Mouse (Mus musculus) liver, embryonic 14.5 days (tissue): Measurements from ENCODE around the gene Aqp11. TPM values are rescaled to one million over a fixed set of nuclear protein-coding genes. Genes with fewer than 3 reads are reported as not detected.

Source experiments
- ATAC-seq: fragments of 200-750 bp; cut with Nextera tagmentation; 2 replicates; pipeline ENCODE4 v1.8.0; 2017; ENCODE audit warnings: moderate number of reproducible peaks, mild to moderate bottlenecking, moderate library complexity; ENCODE audit not compliant: insufficient read depth
- DNase-seq, 3 experiments: peaks; one replicate each; pipeline ENCODE4 v3.0.0-alpha.2; 2012 to 2013; ENCODE audit warnings: low read depth in 3 of 3, low spot score in 3 of 3
- H3K27ac ChIP-seq: fragments of 300-500 bp; sonication (generic); 2 replicates; pipeline ENCODE4 v1.5.1; 2014; ENCODE audit warnings: moderate library complexity, mild to moderate bottlenecking, control low read depth, inconsistent platforms
- H3K27me3 ChIP-seq: fragments of 300-500 bp; sonication (generic); 2 replicates; pipeline ENCODE4 v1.6.1; 2014; ENCODE audit warnings: mild to moderate bottlenecking, low read length, moderate library complexity; ENCODE audit not compliant: control insufficient read depth, insufficient read depth
- H3K36me3 ChIP-seq: fragments of 300-500 bp; sonication (generic); replicated peaks from 2 replicates; pipeline ENCODE4 v1.6.1; 2014; ENCODE audit warnings: low read depth; ENCODE audit not compliant: control insufficient read depth, insufficient read depth
- H3K4me1 ChIP-seq, 2 experiments: fragments of 200-500 bp in 1 of 2; fragments of 300-500 bp in 1 of 2; sonication (generic) in 1 of 2; replicated peaks; 2 replicates each; pipeline ENCODE4 v1.6.1; 2012 to 2014; ENCODE audit warnings: antibody characterized with exemption in 1 of 2, inconsistent platforms in 1 of 2, low read length in 1 of 2; ENCODE audit not compliant: control insufficient read depth in 2 of 2, insufficient read depth in 2 of 2
- H3K4me2 ChIP-seq: fragments of 300-500 bp; sonication (generic); 2 replicates; pipeline ENCODE4 v1.6.1; 2014; ENCODE audit warnings: low read depth, mild to moderate bottlenecking, control low read depth, moderate library complexity
- H3K4me3 ChIP-seq, 2 experiments: fragments of 200-500 bp in 1 of 2; fragments of 300-500 bp in 1 of 2; sonication (generic) in 1 of 2; 2 replicates each; pipeline ENCODE4 v1.5.1; 2012 to 2014; ENCODE audit warnings: low read depth in 2 of 2, low read length in 2 of 2, mild to moderate bottlenecking in 2 of 2, control low read depth in 1 of 2, inconsistent platforms in 1 of 2, moderate library complexity in 1 of 2; ENCODE audit not compliant: insufficient read depth in 1 of 2
- H3K9ac ChIP-seq: fragments of 300-500 bp; sonication (generic); replicated peaks from 2 replicates; pipeline ENCODE4 v1.6.1; 2014; ENCODE audit warnings: mild to moderate bottlenecking, control low read depth, moderate library complexity
- H3K9me3 ChIP-seq: fragments of 300-500 bp; sonication (generic); 2 replicates; pipeline ENCODE4 v1.6.1; 2016; ENCODE audit warnings: low read length, mixed read lengths; ENCODE audit not compliant: control insufficient read depth
- CTCF ChIP-seq: IDR thresholded peaks from 2 replicates; pipeline ENCODE4 v1.5.1; 2016; ENCODE audit warnings: antibody characterized with exemption, low read depth, control low read depth
- EP300 ChIP-seq: IDR thresholded peaks from 2 replicates; pipeline ENCODE4 v1.6.1; 2016; ENCODE audit warnings: antibody characterized with exemption, low read depth
- WGBS: fragments of 180-500 bp; shearing (Covaris S2); extraction: QIAGEN DNeasy Blood & Tissue Kit; methylation state at CpG from one replicate; pipeline ENCODE4 v1.1.7; 2014; ENCODE audit not compliant: insufficient replicate concordance; 5-methylcytosine and 5-hydroxymethylcytosine counted together
- polyA plus RNA-seq, 2 experiments: library from polyadenylated mRNA; depleted of rRNA in 1 of 2; stranded (reverse) in 1 of 2; unstranded in 1 of 2; fragments of >200 nt; fragmentation: Nextera tagmentation in 1 of 2; extraction: Ambion mirVana in 1 of 2; gene quantifications; 2 replicates each; pipeline versions ENCODE4 v1.2.1 to v1.2.3; 2012 to 2014

Gene Aqp11
- polyA plus RNA-seq, 2 experiments: 7.4 to 22.3 TPM

GRCm38 (mm10) chr7:97777191-97777590 is 39.1 kb upstream of the Aqp11 start:
- Histone ChIP-seq H3K9me3 (no peaks in the 10 kb centered on the region), H3K4me2 (no peak overlapping the region), H3K9ac (no peak overlapping the region), H3K4me1 (no peaks in the 10 kb centered on the region), H3K36me3 (no peaks in the 10 kb centered on the region), H3K27ac (no peak overlapping the region), H3K27me3 (no peaks in the 10 kb centered on the region), H3K4me3 (no peak overlapping the region)
- TF ChIP-seq EP300 (no peak), CTCF (no peak)
- 70% methylated on average over 4 of the region's 4 CpGs for WGBS
- ATAC-seq (no peak), DNase-seq (no peak)

- no peak for ATAC-seq
- Histone ChIP-seq H3K36me3 (no peaks in the 10 kb centered on the region), H3K27ac (no peak overlapping the region), H3K27me3 (no peaks in the 10 kb centered on the region), H3K9me3 (no peaks in the 10 kb centered on the region), H3K4me3 (no peak overlapping the region), H3K4me1 (no peaks in the 10 kb centered on the region), H3K4me2 (no peak overlapping the region), H3K9ac (no peak overlapping the region)
- 31% methylated on average over 2 of the region's 2 CpGs for WGBS
- DNase-seq: no peak
- TF ChIP-seq EP300 (no peak), CTCF (no peak)
Measured at GRCm38 (mm10) chr7:97775923-97776322, 37.8 kb upstream of the Aqp11 start.

GRCm38 (mm10) chr7:97775380-97775779 is 37.3 kb upstream of the Aqp11 start:
- Histone ChIP-seq H3K36me3 (no peaks in the 10 kb centered on the region), H3K4me3 (no peak overlapping the region), H3K4me2 (no peak overlapping the region), H3K27ac (no peak overlapping the region), H3K9ac (no peak overlapping the region), H3K27me3 (no peaks in the 10 kb centered on the region), H3K9me3 (no peaks in the 10 kb centered on the region), H3K4me1 (no peaks in the 10 kb centered on the region)
- DNase-seq (no peak), ATAC-seq (no peak)
- TF ChIP-seq CTCF: no peak
- no peak for TF ChIP-seq EP300
- WGBS: 68% methylated on average over 3 of the region's 3 CpGs

GRCm38 (mm10) chr7:97770841-97771620 is 32.9 kb upstream of the Aqp11 start:
- no peak overlapping the region for H3K27ac ChIP-seq
- no peaks in the 10 kb centered on the region for H3K27me3 ChIP-seq
- H3K36me3 ChIP-seq: no peaks in the 10 kb centered on the region
- TF ChIP-seq EP300 (no peak), CTCF (no peak)
- H3K4me2 ChIP-seq: no peak overlapping the region
- ATAC-seq (no peak), DNase-seq (no peak)
- WGBS: 63% methylated on average over 6 of the region's 6 CpGs
- H3K9ac ChIP-seq: no peak overlapping the region
- no peaks in the 10 kb centered on the region for H3K9me3 ChIP-seq
- H3K4me1 ChIP-seq: peaks cover 0 to 11% of the 10 kb centered on the region in 2 experiments; a peak in 3 of 4 replicates
- H3K4me3 ChIP-seq: no peak overlapping the region

GRCm38 (mm10) chr7:97769020-97769419 is 30.9 kb upstream of the Aqp11 start:
- 50% methylated on average over 4 of the region's 4 CpGs for WGBS

More at GRCm38 (mm10) chr7:97769020-97769419, 30.9 kb upstream of the Aqp11 start:
- Histone ChIP-seq H3K9me3 (no peaks in the 10 kb centered on the region), H3K27me3 (no peaks in the 10 kb centered on the region), H3K4me1 (peaks cover 0 to 11% of the 10 kb centered on the region in 2 experiments; a peak in 3 of 4 replicates), H3K9ac (no peak overlapping the region), H3K4me3 (no peak overlapping the region), H3K27ac (no peak overlapping the region), H3K36me3 (no peaks in the 10 kb centered on the region), H3K4me2 (no peak overlapping the region)
- DNase-seq (no peak), ATAC-seq (no peak)
- TF ChIP-seq CTCF (no peak), EP300 (no peak)
